Mouse (Mus musculus) limb, embryonic 14.5 days (tissue): ENCODE data around the gene Dera. TPM values are rescaled to one million over a fixed set of nuclear protein-coding genes. Genes with fewer than 3 reads are reported as not detected.
A peak's percentile ranks its signal among the peaks of the same experiment; 100 is the strongest.

Source experiments
- ATAC-seq: fragments of 200-750 bp; cut with Nextera tagmentation; 2 replicates; pipeline ENCODE4 v1.8.0; 2017; ENCODE audit warnings: low read depth, moderate number of reproducible peaks, moderate TSS enrichment; ENCODE audit not compliant: low FRiP score
- DNase-seq: peaks from one replicate; pipeline ENCODE4 v3.0.0-alpha.2; 2015; ENCODE audit warnings: low spot score
- H3K27ac ChIP-seq: fragments of 300-500 bp; sonication (generic); replicated peaks from 2 replicates; pipeline ENCODE4 v1.5.1; 2014; ENCODE audit warnings: low read depth, mild to moderate bottlenecking, low read length, moderate library complexity, mixed read lengths
- H3K27me3 ChIP-seq: fragments of 300-500 bp; sonication (generic); 2 replicates; pipeline ENCODE4 v1.6.1; 2014; ENCODE audit warnings: low read length, mixed read lengths; ENCODE audit not compliant: control insufficient read depth, insufficient read depth
- H3K36me3 ChIP-seq: fragments of 300-500 bp; sonication (generic); 2 replicates; pipeline ENCODE4 v1.6.1; 2014; ENCODE audit warnings: mild to moderate bottlenecking, low read length, moderate library complexity, mixed read lengths; ENCODE audit not compliant: control insufficient read depth, insufficient read depth
- H3K4me1 ChIP-seq: fragments of 300-500 bp; sonication (generic); 2 replicates; pipeline ENCODE4 v1.6.1; 2014; ENCODE audit warnings: antibody characterized with exemption, low read length, mixed read lengths; ENCODE audit not compliant: control insufficient read depth, insufficient read depth
- H3K4me2 ChIP-seq: fragments of 300-500 bp; sonication (generic); replicated peaks from 2 replicates; pipeline ENCODE4 v1.6.1; 2014; ENCODE audit warnings: low read depth, mild to moderate bottlenecking, low read length, moderate library complexity; ENCODE audit not compliant: severe bottlenecking
- H3K4me3 ChIP-seq: fragments of 300-500 bp; sonication (generic); replicated peaks from 2 replicates; pipeline ENCODE4 v1.5.1; 2014; ENCODE audit warnings: low read length
- H3K9ac ChIP-seq: fragments of 300-500 bp; sonication (generic); 2 replicates; pipeline ENCODE4 v1.6.1; 2014; ENCODE audit warnings: mild to moderate bottlenecking, low read depth, low read length, moderate library complexity; ENCODE audit not compliant: severe bottlenecking
- H3K9me3 ChIP-seq: fragments of 300-500 bp; sonication (generic); 2 replicates; pipeline ENCODE4 v1.6.1; 2016; ENCODE audit warnings: low read length; ENCODE audit not compliant: control insufficient read depth
- POLR2A ChIP-seq: fragments of 200-500 bp; IDR thresholded peaks from 2 replicates; pipeline ENCODE4 v1.8.0; 2012; ENCODE audit warnings: inconsistent platforms, mild to moderate bottlenecking, moderate library complexity, borderline replicate concordance; ENCODE audit not compliant: insufficient read depth, insufficient read length; ENCODE audit errors: extremely low read depth
- WGBS: fragments of 180-500 bp; shearing (Covaris S2); extraction: QIAGEN DNeasy Blood & Tissue Kit; methylation state at CpG from one replicate; pipeline ENCODE4 v1.1.7; 2014; 5-methylcytosine and 5-hydroxymethylcytosine counted together
- polyA plus RNA-seq, 2 experiments: library from polyadenylated mRNA; depleted of rRNA in 1 of 2; stranded (reverse) in 1 of 2; unstranded in 1 of 2; fragments of >200 nt; fragmentation: Nextera tagmentation in 1 of 2; extraction: Ambion mirVana in 1 of 2; gene quantifications; 2 replicates each; pipeline versions ENCODE4 v1.2.1 to v1.2.3; 2012 to 2014

Gene Dera
- polyA plus RNA-seq, 2 experiments: 17.1 to 43.5 TPM

- 68% methylated on average over 7 of the region's 7 CpGs for WGBS
- no peak overlapping the region for H3K27ac ChIP-seq
- no peak for TF ChIP-seq POLR2A
These were observed 41.6 kb upstream of the Dera start for GRCm38 (mm10) chr6:137712654-137713309.

GRCm38 (mm10) chr6:137713310-137713664 lies 41.1 kb upstream of the Dera start:
- Histone ChIP-seq H3K9ac (no peak overlapping the region), H3K4me1 (no peaks in the 10 kb centered on the region), H3K4me3 (no peak overlapping the region), H3K9me3 (no peaks in the 10 kb centered on the region), H3K27ac (no peak overlapping the region), H3K36me3 (no peaks in the 10 kb centered on the region), H3K27me3 (no peaks in the 10 kb centered on the region), H3K4me2 (no peak overlapping the region)
- WGBS: 86% methylated on average over 3 of the region's 3 CpGs
- ATAC-seq (no peak), DNase-seq (no peak)
- TF ChIP-seq POLR2A: no peak

More at GRCm38 (mm10) chr6:137712654-137713309, 41.6 kb upstream of the Dera start:
- Histone ChIP-seq H3K4me2 (no peak overlapping the region), H3K9ac (no peak overlapping the region), H3K27me3 (no peaks in the 10 kb centered on the region), H3K9me3 (no peaks in the 10 kb centered on the region), H3K4me1 (no peaks in the 10 kb centered on the region), H3K4me3 (no peak overlapping the region), H3K36me3 (no peaks in the 10 kb centered on the region)
- DNase-seq (no peak), ATAC-seq (no peak)

- DNase-seq: no peak
- H3K9ac ChIP-seq: no peak overlapping the region
- no peaks in the 10 kb centered on the region for H3K27me3 ChIP-seq
- no peaks in the 10 kb centered on the region for H3K4me1 ChIP-seq
- no peaks in the 10 kb centered on the region for H3K9me3 ChIP-seq
- WGBS: 56% methylated on average over 5 of the region's 5 CpGs
- no peak overlapping the region for H3K27ac ChIP-seq
- H3K36me3 ChIP-seq: no peaks in the 10 kb centered on the region
- no peak overlapping the region for H3K4me2 ChIP-seq
- no peak for ATAC-seq
- no peak for TF ChIP-seq POLR2A
- no peak overlapping the region for H3K4me3 ChIP-seq
These were observed 37.5 kb upstream of the Dera start for GRCm38 (mm10) chr6:137716802-137717201.

- Histone ChIP-seq H3K36me3 (no peaks in the 10 kb centered on the region), H3K27ac (no peak overlapping the region), H3K27me3 (no peaks in the 10 kb centered on the region), H3K4me3 (no peak overlapping the region), H3K9ac (no peak overlapping the region), H3K4me1 (no peaks in the 10 kb centered on the region), H3K4me2 (no peak overlapping the region), H3K9me3 (no peaks in the 10 kb centered on the region)
- ATAC-seq (no peak), DNase-seq (no peak)
- WGBS: 92% methylated on average over 15 of the region's 15 CpGs
- TF ChIP-seq POLR2A: no peak
These were observed 32.0 kb upstream of the Dera start for GRCm38 (mm10) chr6:137722220-137722931.

GRCm38 (mm10) chr6:137723898-137724297 lies 30.4 kb upstream of the Dera start:
- Histone ChIP-seq H3K36me3 (no peaks in the 10 kb centered on the region), H3K4me3 (no peak overlapping the region), H3K9ac (no peak overlapping the region), H3K4me1 (no peaks in the 10 kb centered on the region), H3K9me3 (no peaks in the 10 kb centered on the region), H3K27me3 (no peaks in the 10 kb centered on the region), H3K27ac (no peak overlapping the region), H3K4me2 (no peak overlapping the region)
- ATAC-seq: peak; percentile 60; the same call in 1 of the 2 replicates
- no peak for TF ChIP-seq POLR2A
- peak; percentile 87 for DNase-seq
- 4% methylated on average over 4 of the region's 4 CpGs for WGBS
